Mouse (Mus musculus) heart, embryonic 16.5 days (tissue): ENCODE measurements around the gene Ece1. TPM values are rescaled to one million over a fixed set of nuclear protein-coding genes. Genes with fewer than 3 reads are reported as not detected.

ENCODE experiments used
- ATAC-seq: fragments of 200-750 bp; cut with Nextera tagmentation; replicated peaks from 2 replicates; pipeline ENCODE4 v1.8.0; 2017; ENCODE audit warnings: moderate number of reproducible peaks; ENCODE audit not compliant: insufficient read depth, low FRiP score; ENCODE audit errors: extremely low read depth
- H3K27ac ChIP-seq: fragments of 300-500 bp; sonication (generic); 2 replicates; pipeline ENCODE4 v1.5.1; 2014; ENCODE audit warnings: mild to moderate bottlenecking, low read length, control low read depth, moderate library complexity
- H3K27me3 ChIP-seq: fragments of 300-500 bp; sonication (generic); 2 replicates; pipeline ENCODE4 v1.6.1; 2014; ENCODE audit warnings: low read length, mixed read lengths; ENCODE audit not compliant: control insufficient read depth, insufficient read depth
- H3K36me3 ChIP-seq: fragments of 300-500 bp; sonication (generic); 2 replicates; pipeline ENCODE4 v1.6.1; 2014; ENCODE audit not compliant: control insufficient read depth, insufficient read depth
- H3K4me1 ChIP-seq: fragments of 300-500 bp; sonication (generic); 2 replicates; pipeline ENCODE4 v1.6.1; 2014; ENCODE audit warnings: low read length, mixed read lengths; ENCODE audit not compliant: control insufficient read depth, insufficient read depth
- H3K4me2 ChIP-seq: fragments of 300-500 bp; sonication (generic); 2 replicates; pipeline ENCODE4 v1.6.1; 2014; ENCODE audit warnings: low read depth, mild to moderate bottlenecking, control low read depth, low read length
- H3K4me3 ChIP-seq: fragments of 300-500 bp; sonication (generic); 2 replicates; pipeline ENCODE4 v1.5.1; 2014; ENCODE audit warnings: mild to moderate bottlenecking, control low read depth, low read length
- H3K9ac ChIP-seq: fragments of 300-500 bp; sonication (generic); 2 replicates; pipeline ENCODE4 v1.6.1; 2014; ENCODE audit warnings: low read length, control low read depth
- H3K9me3 ChIP-seq: fragments of 300-500 bp; sonication (generic); replicated peaks from 2 replicates; pipeline ENCODE4 v1.6.1; 2016; ENCODE audit warnings: low read length; ENCODE audit not compliant: control insufficient read depth
- WGBS: fragments of 180-500 bp; shearing (Covaris S2); extraction: QIAGEN DNeasy Blood & Tissue Kit; methylation state at CpG from one replicate; pipeline ENCODE4 v1.1.7; 2014; 5-methylcytosine and 5-hydroxymethylcytosine counted together
- polyA plus RNA-seq: library from polyadenylated mRNA; unstranded; fragments of >200 nt; fragmentation: Nextera tagmentation; extraction: Ambion mirVana; gene quantifications from 2 replicates; pipeline ENCODE4 v1.2.1, GENCODE M21; 2015

Ece1 gene
- polyA plus RNA-seq, 1 experiment from 2014 or later: 69.2 TPM

- WGBS: 77% methylated on average over 8 of the region's 8 CpGs
- Histone ChIP-seq H3K9me3 (no peaks in the 10 kb centered on the region), H3K27me3 (no peaks in the 10 kb centered on the region), H3K27ac (no peak overlapping the region), H3K9ac (no peak overlapping the region), H3K36me3 (no peaks in the 10 kb centered on the region), H3K4me1 (peaks cover 13% of the 10 kb centered on the region), H3K4me2 (no peak overlapping the region), H3K4me3 (no peak overlapping the region)
- no peak for ATAC-seq
These were observed 9.4 kb downstream of the Ece1 start for GRCm38 (mm10) chr4:137871431-137871830.

GRCm38 (mm10) chr4:137874337-137874736, 12.3 kb downstream of the Ece1 start:
- no peak overlapping the region for H3K4me3 ChIP-seq
- WGBS: 32% methylated on average over 7 of the region's 7 CpGs
- no peaks in the 10 kb centered on the region for H3K9me3 ChIP-seq
- no peak overlapping the region for H3K9ac ChIP-seq
- ATAC-seq: no peak
- no peak overlapping the region for H3K4me2 ChIP-seq
- H3K27ac ChIP-seq: no peak overlapping the region
- no peaks in the 10 kb centered on the region for H3K36me3 ChIP-seq
- H3K4me1 ChIP-seq: peaks cover 10% of the 10 kb centered on the region
- no peaks in the 10 kb centered on the region for H3K27me3 ChIP-seq

- Histone ChIP-seq H3K9ac (no peak overlapping the region), H3K4me1 (peaks cover 8% of the 10 kb centered on the region), H3K4me3 (no peak overlapping the region), H3K36me3 (no peaks in the 10 kb centered on the region), H3K27me3 (no peaks in the 10 kb centered on the region), H3K27ac (no peak overlapping the region), H3K4me2 (no peak overlapping the region), H3K9me3 (no peaks in the 10 kb centered on the region)
- WGBS: 39% methylated on average over 4 of the region's 4 CpGs
- ATAC-seq: no peak
These were observed 12.8 kb downstream of the Ece1 start for GRCm38 (mm10) chr4:137874826-137875225.

- Histone ChIP-seq H3K27me3 (no peaks in the 10 kb centered on the region), H3K4me1 (0 out of 2 replicates have a peak, but pooled peaks cover 5% of the 10 kb centered on the region), H3K36me3 (no peaks in the 10 kb centered on the region), H3K9ac (no peak overlapping the region), H3K9me3 (no peaks in the 10 kb centered on the region), H3K4me3 (no peak overlapping the region), H3K27ac (no peak overlapping the region), H3K4me2 (no peak overlapping the region)
- ATAC-seq: no peak
- 67% methylated on average over 9 of the region's 9 CpGs for WGBS
These were observed 13.5 kb downstream of the Ece1 start for GRCm38 (mm10) chr4:137875466-137876092.

GRCm38 (mm10) chr4:137876834-137877233, 14.8 kb downstream of the Ece1 start:
- no peaks in the 10 kb centered on the region for H3K36me3 ChIP-seq
- no peak overlapping the region for H3K27ac ChIP-seq
- WGBS: 45% methylated on average over 6 of the region's 6 CpGs
- H3K4me2 ChIP-seq: no peak overlapping the region
- H3K27me3 ChIP-seq: no peaks in the 10 kb centered on the region
- no peak overlapping the region for H3K9ac ChIP-seq
- no peak overlapping the region for H3K4me3 ChIP-seq
- no peaks in the 10 kb centered on the region for H3K9me3 ChIP-seq
- ATAC-seq: no peak
- H3K4me1 ChIP-seq: 0 out of 2 replicates have a peak, but pooled peaks cover 5% of the 10 kb centered on the region

GRCm38 (mm10) chr4:137877432-137877881, 15.4 kb downstream of the Ece1 start:
- Histone ChIP-seq H3K9me3 (no peaks in the 10 kb centered on the region), H3K9ac (no peak overlapping the region), H3K4me2 (no peak overlapping the region), H3K4me1 (0 out of 2 replicates have a peak, but pooled peaks cover 5% of the 10 kb centered on the region), H3K27me3 (no peaks in the 10 kb centered on the region), H3K36me3 (no peaks in the 10 kb centered on the region), H3K27ac (no peak overlapping the region), H3K4me3 (no peak overlapping the region)
- WGBS: 54% methylated on average over 4 of the region's 4 CpGs
- ATAC-seq: no peak

GRCm38 (mm10) chr4:137879383-137880156, 17.5 kb downstream of the Ece1 start:
- Histone ChIP-seq H3K4me1 (0 out of 2 replicates have a peak, but pooled peaks cover 9% of the 10 kb centered on the region), H3K9me3 (no peaks in the 10 kb centered on the region), H3K36me3 (no peaks in the 10 kb centered on the region), H3K9ac (no peak overlapping the region), H3K4me2 (no peak overlapping the region), H3K27me3 (no peaks in the 10 kb centered on the region), H3K4me3 (no peak overlapping the region), H3K27ac (no peak overlapping the region)
- ATAC-seq: no peak
- 77% methylated on average over 8 of the region's 8 CpGs for WGBS

- H3K4me1 ChIP-seq: 0 out of 2 replicates have a peak, but pooled peaks cover 9% of the 10 kb centered on the region
- no peak overlapping the region for H3K4me3 ChIP-seq
- ATAC-seq: no peak
- H3K4me2 ChIP-seq: no peak overlapping the region
- H3K9ac ChIP-seq: no peak overlapping the region
- H3K27me3 ChIP-seq: no peaks in the 10 kb centered on the region
- H3K36me3 ChIP-seq: no peaks in the 10 kb centered on the region
- 78% methylated on average over 8 of the region's 8 CpGs for WGBS
- H3K27ac ChIP-seq: no peak overlapping the region
- no peaks in the 10 kb centered on the region for H3K9me3 ChIP-seq
These were observed 19.4 kb downstream of the Ece1 start for GRCm38 (mm10) chr4:137881445-137881844.

GRCm38 (mm10) chr4:137882663-137883062, 20.6 kb downstream of the Ece1 start:
- 69% methylated on average over 9 of the region's 9 CpGs for WGBS
- no peaks in the 10 kb centered on the region for H3K36me3 ChIP-seq
- no peak overlapping the region for H3K27ac ChIP-seq
- peaks cover 7% of the 10 kb centered on the region; the same call in 1 of the 2 replicates for H3K4me1 ChIP-seq
- no peak for ATAC-seq
- no peak overlapping the region for H3K4me2 ChIP-seq
- H3K9me3 ChIP-seq: no peaks in the 10 kb centered on the region
- H3K4me3 ChIP-seq: no peak overlapping the region
- no peak overlapping the region for H3K9ac ChIP-seq
- no peaks in the 10 kb centered on the region for H3K27me3 ChIP-seq
